Mouse (Mus musculus) myocyte (in vitro differentiated cells): ENCODE results near the gene Orai2. TPM values are rescaled to one million over a fixed set of nuclear protein-coding genes. Genes with fewer than 3 reads are reported as not detected.

Experiments used
- H3K27me3 ChIP-seq: one replicate; pipeline ENCODE4 v1.6.1; 2011; ENCODE audit not compliant: control insufficient read depth, insufficient read depth, insufficient read length
- H3K36me3 ChIP-seq: one replicate; pipeline ENCODE4 v1.6.1; 2011; ENCODE audit not compliant: control insufficient read depth, insufficient read depth
- H3K4me2 ChIP-seq: one replicate; pipeline ENCODE4 v1.6.1; 2011; ENCODE audit warnings: low read depth, control low read depth
- H3K4me3 ChIP-seq: one replicate; pipeline ENCODE4 v1.5.1; 2011; ENCODE audit warnings: mild to moderate bottlenecking, control low read depth, moderate library complexity
- H3K79me2 ChIP-seq: one replicate; pipeline ENCODE4 v1.6.1; 2011; ENCODE audit not compliant: control insufficient read depth, insufficient read depth
- H3ac ChIP-seq: one replicate; pipeline ENCODE4 v1.6.1; 2011; ENCODE audit not compliant: control insufficient read depth, insufficient read length
- MYOD1 ChIP-seq, 3 experiments: IDR thresholded peaks; one replicate each; pipeline ENCODE4 v1.6.1; 2011; ENCODE audit warnings: control low read depth in 2 of 3, low read depth in 2 of 3, mild to moderate bottlenecking in 2 of 3, moderate library complexity in 1 of 3; ENCODE audit not compliant: insufficient read length in 2 of 3, control insufficient read depth in 1 of 3
- MYOG ChIP-seq, 3 experiments: IDR thresholded peaks; one replicate each; pipeline ENCODE4 v1.6.1; 2011; ENCODE audit warnings: control low read depth in 2 of 3, low read depth in 2 of 3, mild to moderate bottlenecking in 2 of 3; ENCODE audit not compliant: insufficient read length in 2 of 3, control insufficient read depth in 1 of 3, insufficient read depth in 1 of 3
- REST ChIP-seq: IDR thresholded peaks from one replicate; pipeline ENCODE4 v1.6.1; 2011; ENCODE audit warnings: mild to moderate bottlenecking, control low read depth, moderate library complexity; ENCODE audit not compliant: insufficient read depth, insufficient read length
- TCF3 ChIP-seq: IDR thresholded peaks from one replicate; pipeline ENCODE4 v1.6.1; 2011; ENCODE audit warnings: low read depth, control low read depth; ENCODE audit not compliant: insufficient read length
- USF1 ChIP-seq: IDR thresholded peaks from one replicate; pipeline ENCODE4 v1.6.1; 2011; ENCODE audit warnings: low read depth, mild to moderate bottlenecking, control low read depth, moderate library complexity
- polyA plus RNA-seq: library from polyadenylated mRNA; unstranded; fragments of >200 nt; fragmentation: generic; extraction: Trizol; gene quantifications from one replicate; pipeline ENCODE4 v1.2.1, GENCODE M21; 2012; ENCODE audit warnings: missing spikeins

The Orai2 gene
- polyA plus RNA-seq, 1 experiment, result 18.2 TPM

DNA sequence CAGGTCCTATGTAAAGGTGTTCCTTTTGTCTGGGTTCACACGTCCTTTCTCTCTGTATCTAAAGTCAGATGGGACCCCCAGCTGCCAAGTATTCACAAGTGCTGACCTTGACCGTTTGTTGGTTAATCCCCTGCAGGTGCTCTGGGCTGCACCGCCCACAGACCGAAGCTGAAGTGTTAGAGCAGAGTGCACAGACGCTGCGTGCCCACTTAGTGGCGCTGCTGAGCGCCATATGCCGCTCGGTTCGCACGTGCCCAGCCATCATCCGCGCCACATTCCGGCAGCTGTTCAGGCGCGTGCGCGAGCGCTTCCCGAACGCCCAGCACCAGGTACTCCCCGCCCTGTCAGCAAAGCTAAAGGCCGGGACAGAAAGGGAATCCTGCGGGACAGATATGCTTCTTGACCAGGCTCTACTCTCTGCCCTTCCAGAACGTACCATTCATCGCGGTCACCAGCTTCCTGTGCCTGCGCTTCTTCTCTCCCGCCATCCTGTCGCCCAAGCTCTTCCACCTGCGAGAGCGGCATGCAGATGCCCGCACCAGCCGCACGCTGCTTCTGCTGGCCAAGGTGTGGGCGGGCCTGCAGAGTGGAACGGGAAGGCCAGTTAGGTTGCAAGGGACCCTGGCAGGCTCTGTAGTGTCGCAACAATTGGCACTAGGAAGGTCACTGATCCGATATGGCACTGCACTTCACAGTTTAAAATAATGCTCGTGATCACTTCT lies 68.3 kb downstream of the Orai2 start:
- no peak for TF ChIP-seq TCF3
- no peak for TF ChIP-seq REST
- TF ChIP-seq USF1, result no peak
- TF ChIP-seq MYOD1 (IDR thresholded peaks at IDR 0.05; ENCODE audit: control insufficient read depth in 1 of 3, insufficient read length in 2 of 3, low read depth in 2 of 3), result no peak
- no peaks in the 10 kb centered on the region for H3K27me3 ChIP-seq
- H3ac ChIP-seq, result no peak overlapping the region
- H3K79me2 ChIP-seq, result no peaks in the 10 kb centered on the region
- H3K4me3 ChIP-seq, result no peak overlapping the region
- no peak overlapping the region for H3K4me2 ChIP-seq
- peaks cover 12% of the 10 kb centered on the region for H3K36me3 ChIP-seq

DNA sequence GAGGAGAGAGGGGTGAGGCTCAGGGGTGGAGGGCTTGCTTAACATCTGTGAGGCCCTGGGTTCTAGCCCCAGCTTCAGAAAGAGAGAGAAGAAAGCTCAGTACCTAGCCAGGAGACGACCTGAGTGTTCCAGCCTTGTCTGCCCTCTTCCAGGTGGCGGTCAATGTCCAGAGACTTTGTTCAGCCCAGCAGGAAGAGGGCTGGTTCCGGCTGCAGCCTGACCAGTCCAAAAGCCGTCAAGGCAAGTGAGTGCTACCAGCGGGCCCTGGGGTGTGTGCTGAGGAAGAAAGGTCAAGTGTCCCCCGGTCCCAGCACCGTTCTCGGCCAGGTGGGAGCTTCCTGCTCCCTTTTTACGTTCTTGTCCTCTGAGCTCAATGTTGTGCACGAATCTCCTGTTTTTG lies 72.0 kb downstream of the Orai2 start:
- Histone ChIP-seq H3K4me2 (no peak overlapping the region), H3ac (no peak overlapping the region), H3K27me3 (no peaks in the 10 kb centered on the region), H3K36me3 (peaks cover 5% of the 10 kb centered on the region), H3K79me2 (no peaks in the 10 kb centered on the region), H3K4me3 (no peak overlapping the region)
- TF ChIP-seq MYOG (IDR thresholded peaks at IDR 0.05; ENCODE audit: control insufficient read depth in 1 of 3, insufficient read depth in 1 of 3, insufficient read length in 2 of 3, low read depth in 2 of 3) (no peak), USF1 (no peak)

Other genes with a start within 250 kb of the Orai2 start
- 244 TPM for gene Ywhag, start 236.1 kb downstream of the Orai2 start, polyA plus RNA-seq
- 2.4 TPM for gene Ssc4d, start 196.2 kb downstream of the Orai2 start, polyA plus RNA-seq
- gene Zp3, start 190.6 kb downstream of the Orai2 start, polyA plus RNA-seq, result 0.11 TPM
- 18.3 TPM for gene Dtx2, start 175.9 kb downstream of the Orai2 start, polyA plus RNA-seq
- gene Upk3b, start 132.2 kb downstream of the Orai2 start, polyA plus RNA-seq, result not detected
- not detected for gene Upk3bl, start 116.2 kb downstream of the Orai2 start, polyA plus RNA-seq
- gene Rasa4, start 86.8 kb downstream of the Orai2 start, polyA plus RNA-seq, result 26.9 TPM
- 139 TPM for gene Polr2j, start 54.1 kb downstream of the Orai2 start, polyA plus RNA-seq
- 31.7 TPM for gene Lrwd1, start 34.6 kb downstream of the Orai2 start, polyA plus RNA-seq
- gene Alkbh4, start 34.6 kb downstream of the Orai2 start, polyA plus RNA-seq, result 6.7 TPM
- 58.4 TPM for gene Prkrip1, start 28.2 kb upstream of the Orai2 start, polyA plus RNA-seq
- 7.7 TPM for gene Sh2b2, start 75.8 kb upstream of the Orai2 start, polyA plus RNA-seq